Mouse (Mus musculus) adrenal gland, adult 8-10 months (tissue): Measurements from ENCODE around the gene Ripply1. TPM values are rescaled to one million over a fixed set of nuclear protein-coding genes. Genes with fewer than 3 reads are reported as not detected.
"Not testable (repeated sequence)": the region's sequence is repeated elsewhere in the genome, so short reads cannot be mapped to it uniquely, and the experiment has no call there.

Experiments used
- DNase-seq: peaks from one replicate; pipeline ENCODE4 v3.0.0; 2022
- total RNA-seq, 4 experiments: library from RNA; stranded (reverse); gene quantifications; 2 replicates each; pipeline ENCODE4 v1.2.4; 2022

Gene Ripply1
- total RNA-seq, 4 experiments from 2014 or later: not detected

DNA sequence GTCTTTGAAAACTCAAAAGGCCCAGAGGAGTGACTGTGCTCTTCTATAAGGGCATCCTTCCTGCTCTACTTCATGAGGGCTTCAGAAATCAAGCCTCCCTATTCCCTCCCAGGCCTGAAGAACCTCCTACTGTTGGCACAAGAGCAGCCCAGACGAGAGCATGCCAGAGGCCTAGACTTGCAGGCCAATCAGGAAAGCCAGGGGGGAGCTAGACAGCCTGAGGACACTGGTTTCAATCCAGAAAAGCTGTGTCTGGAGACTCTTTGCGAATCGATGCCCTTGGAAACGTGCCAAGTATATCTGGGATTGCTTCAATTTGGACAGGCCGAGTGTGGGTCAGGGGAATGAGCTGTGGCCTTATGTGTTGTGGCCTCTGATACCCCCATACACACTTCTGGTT lies 2.8 kb downstream of the Ripply1 start:
- DNase-seq: no peak

GRCm38 (mm10) chrX:139778886-139779285 lies 3.3 kb downstream of the Ripply1 start:
- DNase-seq: no peak

GRCm38 (mm10) chrX:139777357-139777756 lies 4.8 kb downstream of the Ripply1 start:
- DNase-seq: no peak

- peak; percentile 56 for DNase-seq
These were observed 7.0 kb downstream of the Ripply1 start for GRCm38 (mm10) chrX:139775084-139775612.

GRCm38 (mm10) chrX:139774309-139775083 lies 7.7 kb downstream of the Ripply1 start:
- DNase-seq: no peak

DNA sequence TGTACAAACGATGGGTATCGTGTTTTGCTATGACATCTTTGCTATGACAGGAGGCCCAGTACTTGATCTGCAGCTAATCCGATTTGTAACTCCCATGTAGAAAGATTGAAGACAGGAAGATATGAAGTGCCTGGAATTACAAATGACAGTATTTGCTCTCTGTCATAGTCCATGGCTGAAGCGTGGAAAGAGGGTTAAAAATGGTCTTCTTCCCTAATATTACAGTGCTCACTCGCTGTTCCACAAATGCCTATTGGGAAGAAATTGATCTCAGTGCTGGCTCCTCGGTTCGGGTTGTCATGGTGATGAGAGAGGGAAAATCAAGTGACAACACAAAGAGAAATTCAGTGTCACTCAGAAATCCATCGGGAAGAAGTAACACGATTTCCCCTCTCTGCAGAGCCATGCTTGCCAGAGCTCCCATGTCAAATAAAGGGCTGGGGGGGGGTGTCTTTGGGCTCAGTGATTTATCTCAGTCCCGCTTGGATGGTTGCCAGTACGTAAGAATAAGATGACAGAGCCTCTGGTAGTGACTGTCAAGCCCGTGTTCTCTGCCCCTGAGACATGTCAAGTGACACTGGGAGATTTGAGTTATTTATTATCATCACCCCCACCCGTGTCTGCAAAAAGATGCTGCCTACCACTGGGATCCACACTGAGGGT lies 12.0 kb downstream of the Ripply1 start:
- no peak for DNase-seq

GRCm38 (mm10) chrX:139762546-139762945 lies 19.6 kb downstream of the Ripply1 start:
- no peak for DNase-seq

GRCm38 (mm10) chrX:139758634-139759033 lies 23.5 kb downstream of the Ripply1 start:
- not testable (repeated sequence) for DNase-seq

GRCm38 (mm10) chrX:139751855-139752254 lies 30.3 kb downstream of the Ripply1 start:
- DNase-seq: no peak

DNA sequence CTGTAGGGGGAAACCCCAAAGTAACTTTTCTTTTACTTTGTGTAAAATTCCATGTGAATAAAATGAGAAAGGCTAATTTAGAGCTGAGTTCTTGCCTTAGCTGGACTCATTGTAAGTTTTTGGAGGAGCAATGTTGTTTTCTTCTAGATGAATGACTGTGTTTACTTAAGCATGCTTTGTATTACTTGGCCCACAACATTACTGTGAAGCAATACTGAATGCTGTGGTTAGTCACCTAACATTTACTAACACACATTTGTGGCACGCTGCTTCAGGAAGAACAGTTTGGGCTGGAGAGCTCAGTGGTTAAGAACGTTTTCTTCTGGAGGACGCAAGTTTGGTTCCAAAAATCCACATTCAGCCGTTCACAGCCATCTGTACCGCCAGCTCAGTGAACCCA lies 45.1 kb downstream of the Ripply1 start:
- DNase-seq: no peak

DNA sequence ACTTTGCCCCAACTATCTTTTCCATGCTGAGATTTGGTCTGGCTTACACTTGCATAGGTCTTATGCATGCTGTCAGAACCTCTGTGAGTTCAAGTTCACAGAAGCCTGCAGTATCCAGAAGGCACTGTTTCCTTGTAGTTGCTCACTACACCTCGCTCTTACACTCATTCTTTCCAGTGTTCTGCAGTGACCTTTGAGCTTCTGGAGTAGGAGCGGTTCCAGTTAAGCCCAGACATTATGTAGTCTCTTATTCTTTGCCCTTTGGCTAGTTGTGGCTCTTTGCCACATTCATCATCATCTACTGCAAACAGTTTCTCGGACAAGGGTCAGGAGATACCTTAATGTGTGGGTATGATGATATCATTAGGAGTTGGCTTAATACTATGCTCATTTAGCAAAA lies 51.6 kb downstream of the Ripply1 start:
- no peak for DNase-seq

Other genes starting within 250 kb of the Ripply1 start
- gene Rnf128, start 219.0 kb downstream of the Ripply1 start, total RNA-seq: 10 to 100 TPM; 45.2 to 50.9 (median 47.4) TPM
- 10 to 100 TPM in 2 of 4 experiments, 1 to 10 TPM in 2; 8.5 to 12.9 (median 10.8) TPM for gene Tbc1d8b, start 97.4 kb downstream of the Ripply1 start, total RNA-seq
- gene Gm15013, start 67.9 kb downstream of the Ripply1 start, total RNA-seq: not detected
- gene Cldn2, start 18.5 kb upstream of the Ripply1 start, total RNA-seq: under 1 TPM in 1 of 4 experiments, not detected in 3; 0.15 TPM
- gene Morc4, start 89.3 kb upstream of the Ripply1 start, total RNA-seq: 1 to 10 TPM; 3.6 to 9.3 (median 6.3) TPM
- gene Rbm41, start 216.2 kb upstream of the Ripply1 start, total RNA-seq: 10 to 100 TPM in 1 of 4 experiments, 1 to 10 TPM in 3; 7.0 to 12.1 (median 9.0) TPM